7 mouse cellular contexts compared by ENCODE assay signal in the genomic region with DNA sequence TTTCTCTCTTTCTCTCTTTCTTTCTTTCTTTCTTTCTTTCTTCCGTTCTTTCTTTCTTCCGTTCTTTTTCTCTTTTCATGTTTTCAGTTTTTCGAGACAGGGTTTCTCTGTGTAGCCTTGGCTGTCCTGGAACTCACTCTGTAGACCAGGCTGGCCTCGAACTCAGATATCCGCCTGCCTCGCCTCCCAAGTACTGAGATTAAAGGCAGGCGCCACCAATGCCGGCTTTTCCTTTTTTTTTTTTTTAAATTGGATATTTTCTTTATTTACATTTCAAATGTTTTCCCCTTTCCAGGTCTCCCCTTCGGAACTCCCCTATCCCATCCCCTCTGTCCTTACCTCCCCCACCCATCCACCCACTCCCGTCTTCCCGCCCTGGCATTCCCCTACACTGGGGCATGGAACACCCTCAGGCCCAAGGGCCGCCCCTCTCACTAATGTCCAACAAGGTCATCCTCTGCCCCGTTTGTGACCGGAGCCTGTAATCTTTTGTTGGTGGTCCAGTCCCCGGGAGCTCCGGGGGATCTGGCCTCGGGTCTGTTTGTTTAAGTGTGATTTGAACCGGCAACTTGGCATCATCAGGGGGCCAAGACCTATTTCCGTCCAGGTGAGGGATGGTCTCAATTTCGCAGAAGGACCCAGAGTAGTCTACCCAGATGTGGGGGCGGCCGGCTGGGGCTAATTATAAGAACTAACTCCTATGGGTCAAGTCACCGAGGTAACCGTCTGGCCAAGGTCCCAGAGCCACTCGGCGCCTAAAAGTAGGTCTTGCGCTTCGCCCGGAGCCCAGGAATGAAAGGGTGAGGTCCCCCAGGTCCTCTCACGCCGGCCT. TPM values are rescaled to one million over a fixed set of nuclear protein-coding genes. Genes with fewer than 3 reads are reported as not detected.
DNase-seq lines count a peak whose midpoint lies in the region; ATAC-seq and TF ChIP-seq lines count a peak whose summit lies in the region.

No protein-coding gene starts in this region.

- no peak; the same call in 1 of the 2 replicates for ATAC-seq in lung, embryonic 16.5 days (ENCODE audit: low read depth)
- peak; percentile 33 for ATAC-seq in erythroid progenitor cell, adult 5-6 weeks (replicated peaks; ENCODE audit: low FRiP score, poor library complexity, severe bottlenecking)
- ATAC-seq in intestine, postnatal 0 days = peak; percentile 20

- H3K27ac ChIP-seq in lung, embryonic 16.5 days (ENCODE audit: low read length) = no peak overlapping the region
- no peak overlapping the region for H3K27ac ChIP-seq in intestine, postnatal 0 days (ENCODE audit: low read depth, low read length)
- no peak overlapping the region for H3K27ac ChIP-seq in small intestine, adult 2 months (ENCODE audit: insufficient read depth, low read depth, low read length)

- DNase-seq in lung, postnatal 10 days = no peak
- DNase-seq in urinary bladder, postnatal 14 days (ENCODE audit: low spot score) = no peak
- DNase-seq in frontal cortex, postnatal 10 days (ENCODE audit: low spot score in 2 of 2) = no peak

- H3K9ac ChIP-seq in lung, embryonic 16.5 days (ENCODE audit: low read length) = peak overlapping the region; percentile 56
- 0 out of 2 replicates have a peak overlapping the region, but pooled peaks have one; percentile 18 for H3K9ac ChIP-seq in intestine, postnatal 0 days (ENCODE audit: low read depth, low read length)

- WGBS in lung, embryonic 16.5 days = 24% methylated on average over 31 of the region's 31 CpGs
- WGBS in intestine, postnatal 0 days = 26% methylated on average over 31 of the region's 31 CpGs
- 27% methylated on average over 31 of the region's 31 CpGs for WGBS in small intestine, adult 2 months

- peak overlapping the region; percentile 69 for H3K4me2 ChIP-seq in lung, embryonic 16.5 days (ENCODE audit: low read depth, low read length)
- peak overlapping the region; percentile 77 for H3K4me2 ChIP-seq in intestine, postnatal 0 days (replicated peaks; ENCODE audit: low read depth)

- H3K4me1 ChIP-seq in lung, embryonic 16.5 days (replicated peaks; ENCODE audit: control insufficient read depth, insufficient read depth, low read length) = peaks cover 6% of the 10 kb centered on the region; the same call in 1 of the 2 replicates
- 0 out of 2 replicates have a peak, but pooled peaks cover 3% of the 10 kb centered on the region for H3K4me1 ChIP-seq in intestine, postnatal 0 days (replicated peaks; ENCODE audit: control insufficient read depth, insufficient read depth, low read length)
- H3K4me1 ChIP-seq in small intestine, adult 2 months (ENCODE audit: control insufficient read depth, insufficient read depth, insufficient read length, low read length) = peaks cover 5% of the 10 kb centered on the region

- TF ChIP-seq CTCF in intestine, postnatal 0 days (IDR thresholded peaks at IDR 0.05; ENCODE audit: low read depth) = no peak
- TF ChIP-seq CTCF in small intestine, adult 2 months (IDR thresholded peaks at IDR 0.05; ENCODE audit: extremely low read depth, insufficient read length, insufficient replicate concordance, low read depth, low read length) = no peak

- no peaks in the 10 kb centered on the region for H3K27me3 ChIP-seq in lung, embryonic 16.5 days (ENCODE audit: control insufficient read depth, insufficient read depth, low read depth, low read length)
- H3K27me3 ChIP-seq in intestine, postnatal 0 days (replicated peaks; ENCODE audit: control insufficient read depth, insufficient read depth, low read length) = no peaks in the 10 kb centered on the region
- H3K27me3 ChIP-seq in small intestine, adult 2 months (ENCODE audit: control insufficient read depth, insufficient read depth, low read length) = no peaks in the 10 kb centered on the region

- no peaks in the 10 kb centered on the region for H3K9me3 ChIP-seq in lung, embryonic 16.5 days (ENCODE audit: control insufficient read depth, low read length)
- no peaks in the 10 kb centered on the region for H3K9me3 ChIP-seq in intestine, postnatal 0 days (ENCODE audit: control insufficient read depth)

- no peak for TF ChIP-seq POLR2A in small intestine, adult 2 months (IDR thresholded peaks at IDR 0.05; ENCODE audit: low read depth, low read length)

- peaks cover 26% of the 10 kb centered on the region for H3K36me3 ChIP-seq in lung, embryonic 16.5 days (ENCODE audit: control insufficient read depth, insufficient read depth, low read length)
- peaks cover 21% of the 10 kb centered on the region for H3K36me3 ChIP-seq in intestine, postnatal 0 days (ENCODE audit: control insufficient read depth, insufficient read depth)
- peaks cover 23% of the 10 kb centered on the region for H3K36me3 ChIP-seq in small intestine, adult 2 months (ENCODE audit: control insufficient read depth, insufficient read depth, low read length)

- peak overlapping the region; percentile 94 for H3K4me3 ChIP-seq in lung, embryonic 16.5 days (ENCODE audit: low read length)
- H3K4me3 ChIP-seq in intestine, postnatal 0 days (ENCODE audit: low read depth, low read length) = peak overlapping the region; percentile 74
- peak overlapping the region; percentile 60 for H3K4me3 ChIP-seq in small intestine, adult 2 months (ENCODE audit: low read depth, low read length)

RNA-seq across cellular contexts. Expression of gene Rpl26, which starts 0.6 kb away (rescaled TPM):
- polyA plus RNA-seq in lung, embryonic 16.5 days (2015; fragmentation: Nextera tagmentation; extraction: Ambion mirVana) = 880 and 951 TPM in 2 replicates
- 896 and 989 TPM in 2 replicates for total RNA-seq in erythroid progenitor cell, adult 5-6 weeks (2015; ENCODE audit: low replicate concordance)
- 751 and 992 TPM in 2 replicates for total RNA-seq in erythroid progenitor cell, adult 5-6 weeks (2017; ENCODE audit: low replicate concordance)
- 623 and 626 TPM in 2 replicates for polyA plus RNA-seq in intestine, postnatal 0 days (2015; fragmentation: Nextera tagmentation; extraction: Ambion mirVana)
- polyA plus RNA-seq in small intestine, adult 2 months (2012; rRNA removed) = 513 and 614 TPM in 2 replicates

RNA-seq across cellular contexts. Expression of gene Rnf222, which starts 12.4 kb away (rescaled TPM):
- 0.06 and 0.13 TPM in 2 replicates for polyA plus RNA-seq in lung, embryonic 16.5 days (2015; fragmentation: Nextera tagmentation; extraction: Ambion mirVana)
- total RNA-seq in erythroid progenitor cell, adult 5-6 weeks (2015; ENCODE audit: low replicate concordance) = not detected in 2 replicates
- total RNA-seq in erythroid progenitor cell, adult 5-6 weeks (2017; ENCODE audit: low replicate concordance) = not detected in 2 replicates
- polyA plus RNA-seq in intestine, postnatal 0 days (2015; fragmentation: Nextera tagmentation; extraction: Ambion mirVana) = 0.04 and 0.13 TPM in 2 replicates
- not detected in 2 replicates for polyA plus RNA-seq in small intestine, adult 2 months (2012; rRNA removed)

RNA-seq across cellular contexts. Expression of gene Odf4, which starts 26.1 kb away (rescaled TPM):
- polyA plus RNA-seq in lung, embryonic 16.5 days (2015; fragmentation: Nextera tagmentation; extraction: Ambion mirVana) = not detected in 2 replicates
- not detected in 2 replicates for total RNA-seq in erythroid progenitor cell, adult 5-6 weeks (2015; ENCODE audit: low replicate concordance)
- total RNA-seq in erythroid progenitor cell, adult 5-6 weeks (2017; ENCODE audit: low replicate concordance) = not detected in 2 replicates
- not detected in 2 replicates for polyA plus RNA-seq in intestine, postnatal 0 days (2015; fragmentation: Nextera tagmentation; extraction: Ambion mirVana)
- polyA plus RNA-seq in small intestine, adult 2 months (2012; rRNA removed) = not detected in 2 replicates

RNA-seq across cellular contexts. Expression of gene Ndel1, which starts 29.1 kb away (rescaled TPM):
- polyA plus RNA-seq in lung, embryonic 16.5 days (2015; fragmentation: Nextera tagmentation; extraction: Ambion mirVana) = 73.5 and 83.8 TPM in 2 replicates
- 21.6 and 40.7 TPM in 2 replicates for total RNA-seq in erythroid progenitor cell, adult 5-6 weeks (2015; ENCODE audit: low replicate concordance)
- total RNA-seq in erythroid progenitor cell, adult 5-6 weeks (2017; ENCODE audit: low replicate concordance) = 60.1 and 74.4 TPM in 2 replicates
- 63.6 and 67.6 TPM in 2 replicates for polyA plus RNA-seq in intestine, postnatal 0 days (2015; fragmentation: Nextera tagmentation; extraction: Ambion mirVana)
- polyA plus RNA-seq in small intestine, adult 2 months (2012; rRNA removed) = 33.8 and 36.8 TPM in 2 replicates

RNA-seq across cellular contexts. Expression of gene Arhgef15, which starts 56.5 kb away (rescaled TPM):
- polyA plus RNA-seq in lung, embryonic 16.5 days (2015; fragmentation: Nextera tagmentation; extraction: Ambion mirVana) = 28.3 and 28.9 TPM in 2 replicates
- not detected in 2 replicates for total RNA-seq in erythroid progenitor cell, adult 5-6 weeks (2015; ENCODE audit: low replicate concordance)
- total RNA-seq in erythroid progenitor cell, adult 5-6 weeks (2017; ENCODE audit: low replicate concordance) = not detected in 2 replicates
- polyA plus RNA-seq in intestine, postnatal 0 days (2015; fragmentation: Nextera tagmentation; extraction: Ambion mirVana) = 2.6 and 3.4 TPM in 2 replicates
- 9.9 and 19.5 TPM in 2 replicates for polyA plus RNA-seq in small intestine, adult 2 months (2012; rRNA removed)
